Mouse (Mus musculus) liver, embryonic 14.5 days (tissue): ENCODE measurements around the gene Ccdc86. TPM values are rescaled to one million over a fixed set of nuclear protein-coding genes. Genes with fewer than 3 reads are reported as not detected.

Source experiments
- ATAC-seq: fragments of 200-750 bp; cut with Nextera tagmentation; 2 replicates; pipeline ENCODE4 v1.8.0; 2017; ENCODE audit warnings: moderate number of reproducible peaks, mild to moderate bottlenecking, moderate library complexity; ENCODE audit not compliant: insufficient read depth
- DNase-seq, 3 experiments: peaks; one replicate each; pipeline ENCODE4 v3.0.0-alpha.2; 2012 to 2013; ENCODE audit warnings: low read depth in 3 of 3, low spot score in 3 of 3
- H3K27ac ChIP-seq: fragments of 300-500 bp; sonication (generic); 2 replicates; pipeline ENCODE4 v1.5.1; 2014; ENCODE audit warnings: moderate library complexity, mild to moderate bottlenecking, control low read depth, inconsistent platforms
- H3K27me3 ChIP-seq: fragments of 300-500 bp; sonication (generic); 2 replicates; pipeline ENCODE4 v1.6.1; 2014; ENCODE audit warnings: mild to moderate bottlenecking, low read length, moderate library complexity; ENCODE audit not compliant: control insufficient read depth, insufficient read depth
- H3K36me3 ChIP-seq: fragments of 300-500 bp; sonication (generic); replicated peaks from 2 replicates; pipeline ENCODE4 v1.6.1; 2014; ENCODE audit warnings: low read depth; ENCODE audit not compliant: control insufficient read depth, insufficient read depth
- H3K4me1 ChIP-seq, 2 experiments: fragments of 200-500 bp in 1 of 2; fragments of 300-500 bp in 1 of 2; sonication (generic) in 1 of 2; replicated peaks; 2 replicates each; pipeline ENCODE4 v1.6.1; 2012 to 2014; ENCODE audit warnings: antibody characterized with exemption in 1 of 2, inconsistent platforms in 1 of 2, low read length in 1 of 2; ENCODE audit not compliant: control insufficient read depth in 2 of 2, insufficient read depth in 2 of 2
- H3K4me2 ChIP-seq: fragments of 300-500 bp; sonication (generic); 2 replicates; pipeline ENCODE4 v1.6.1; 2014; ENCODE audit warnings: low read depth, mild to moderate bottlenecking, control low read depth, moderate library complexity
- H3K4me3 ChIP-seq, 2 experiments: fragments of 200-500 bp in 1 of 2; fragments of 300-500 bp in 1 of 2; sonication (generic) in 1 of 2; 2 replicates each; pipeline ENCODE4 v1.5.1; 2012 to 2014; ENCODE audit warnings: low read depth in 2 of 2, low read length in 2 of 2, mild to moderate bottlenecking in 2 of 2, control low read depth in 1 of 2, inconsistent platforms in 1 of 2, moderate library complexity in 1 of 2; ENCODE audit not compliant: insufficient read depth in 1 of 2
- H3K9ac ChIP-seq: fragments of 300-500 bp; sonication (generic); replicated peaks from 2 replicates; pipeline ENCODE4 v1.6.1; 2014; ENCODE audit warnings: mild to moderate bottlenecking, control low read depth, moderate library complexity
- H3K9me3 ChIP-seq: fragments of 300-500 bp; sonication (generic); 2 replicates; pipeline ENCODE4 v1.6.1; 2016; ENCODE audit warnings: low read length, mixed read lengths; ENCODE audit not compliant: control insufficient read depth
- CTCF ChIP-seq: IDR thresholded peaks from 2 replicates; pipeline ENCODE4 v1.5.1; 2016; ENCODE audit warnings: antibody characterized with exemption, low read depth, control low read depth
- EP300 ChIP-seq: IDR thresholded peaks from 2 replicates; pipeline ENCODE4 v1.6.1; 2016; ENCODE audit warnings: antibody characterized with exemption, low read depth
- WGBS: fragments of 180-500 bp; shearing (Covaris S2); extraction: QIAGEN DNeasy Blood & Tissue Kit; methylation state at CpG from one replicate; pipeline ENCODE4 v1.1.7; 2014; ENCODE audit not compliant: insufficient replicate concordance; 5-methylcytosine and 5-hydroxymethylcytosine counted together
- polyA plus RNA-seq, 2 experiments: library from polyadenylated mRNA; depleted of rRNA in 1 of 2; stranded (reverse) in 1 of 2; unstranded in 1 of 2; fragments of >200 nt; fragmentation: Nextera tagmentation in 1 of 2; extraction: Ambion mirVana in 1 of 2; gene quantifications; 2 replicates each; pipeline versions ENCODE4 v1.2.1 to v1.2.3; 2012 to 2014

Ccdc86 gene
- polyA plus RNA-seq, 2 experiments = 4.9 to 10.6 TPM

- ATAC-seq (no peak), DNase-seq (no peak)
- WGBS = 24% methylated on average over 3 of the region's 3 CpGs
- no peak overlapping the region for H3K9ac ChIP-seq
- no peak overlapping the region for H3K4me3 ChIP-seq
- no peak for TF ChIP-seq CTCF
- TF ChIP-seq EP300 = no peak
- H3K9me3 ChIP-seq = no peaks in the 10 kb centered on the region
- no peak overlapping the region for H3K4me2 ChIP-seq
- H3K36me3 ChIP-seq = no peaks in the 10 kb centered on the region
- H3K27ac ChIP-seq = no peak overlapping the region
- 0 out of 4 replicates have a peak, but pooled peaks cover 0 to 2% of the 10 kb centered on the region in 2 experiments for H3K4me1 ChIP-seq
- H3K27me3 ChIP-seq = no peaks in the 10 kb centered on the region
Observed at GRCm38 (mm10) chr19:10970457-10970856, 21.4 kb upstream of the Ccdc86 start.

GRCm38 (mm10) chr19:10968578-10968977 lies 19.5 kb upstream of the Ccdc86 start:
- H3K4me1 ChIP-seq = no peaks in the 10 kb centered on the region
- no peak overlapping the region for H3K9ac ChIP-seq
- DNase-seq (no peak), ATAC-seq (no peak)
- H3K4me2 ChIP-seq = no peak overlapping the region
- TF ChIP-seq CTCF = no peak
- no peak for TF ChIP-seq EP300
- no peak overlapping the region for H3K27ac ChIP-seq
- H3K4me3 ChIP-seq = no peak overlapping the region
- 74% methylated on average over 7 of the region's 7 CpGs for WGBS
- H3K9me3 ChIP-seq = no peaks in the 10 kb centered on the region
- no peaks in the 10 kb centered on the region for H3K27me3 ChIP-seq
- H3K36me3 ChIP-seq = no peaks in the 10 kb centered on the region

GRCm38 (mm10) chr19:10965721-10966120 lies 16.7 kb upstream of the Ccdc86 start:
- H3K9ac ChIP-seq = no peak overlapping the region
- H3K36me3 ChIP-seq = no peaks in the 10 kb centered on the region
- H3K4me1 ChIP-seq = no peaks in the 10 kb centered on the region
- H3K27me3 ChIP-seq = no peaks in the 10 kb centered on the region
- no peak overlapping the region for H3K4me3 ChIP-seq
- DNase-seq (no peak), ATAC-seq (no peak)
- 62% methylated on average over 7 of the region's 7 CpGs for WGBS
- TF ChIP-seq EP300 (no peak), CTCF (no peak)
- no peak overlapping the region for H3K27ac ChIP-seq
- no peak overlapping the region for H3K4me2 ChIP-seq
- H3K9me3 ChIP-seq = no peaks in the 10 kb centered on the region

- no peaks in the 10 kb centered on the region for H3K36me3 ChIP-seq
- TF ChIP-seq EP300 (no peak), CTCF (no peak)
- H3K9ac ChIP-seq = no peak overlapping the region
- ATAC-seq (no peak), DNase-seq (no peak)
- 44% methylated on average over 12 of the region's 12 CpGs for WGBS
- H3K4me3 ChIP-seq = no peak overlapping the region
- H3K4me2 ChIP-seq = no peak overlapping the region
- no peaks in the 10 kb centered on the region for H3K9me3 ChIP-seq
- H3K27me3 ChIP-seq = no peaks in the 10 kb centered on the region
- no peak overlapping the region for H3K27ac ChIP-seq
- no peaks in the 10 kb centered on the region for H3K4me1 ChIP-seq
Observed at GRCm38 (mm10) chr19:10959978-10960346, 10.9 kb upstream of the Ccdc86 start.

GRCm38 (mm10) chr19:10959085-10959977 lies 10.3 kb upstream of the Ccdc86 start:
- no peak overlapping the region for H3K4me2 ChIP-seq
- no peak overlapping the region for H3K27ac ChIP-seq
- 26% methylated on average over 11 of the region's 11 CpGs for WGBS
- no peaks in the 10 kb centered on the region for H3K4me1 ChIP-seq
- H3K27me3 ChIP-seq = no peaks in the 10 kb centered on the region
- no peaks in the 10 kb centered on the region for H3K9me3 ChIP-seq
- no peak overlapping the region for H3K4me3 ChIP-seq
- ATAC-seq (no peak), DNase-seq (peak in 2 of 3 experiments; percentile 45 to 59)
- no peak for TF ChIP-seq EP300
- peak; percentile 73 for TF ChIP-seq CTCF
- no peaks in the 10 kb centered on the region for H3K36me3 ChIP-seq
- no peak overlapping the region for H3K9ac ChIP-seq
